Mouse (Mus musculus) forebrain, postnatal 0 days (tissue): ENCODE results near the gene Slc30a3. TPM values are rescaled to one million over a fixed set of nuclear protein-coding genes. Genes with fewer than 3 reads are reported as not detected.

Source experiments
- ATAC-seq: fragments of 200-750 bp; cut with Nextera tagmentation; 2 replicates; pipeline ENCODE4 v1.8.0; 2017; ENCODE audit warnings: mild to moderate bottlenecking, moderate library complexity
- DNase-seq: peaks from one replicate; pipeline ENCODE4 v3.0.0-alpha.2; 2015
- H3K27ac ChIP-seq: fragments of 300-500 bp; sonication (generic); 2 replicates; pipeline ENCODE4 v1.5.1; 2014; ENCODE audit warnings: low read depth, mild to moderate bottlenecking, antibody characterized with exemption, low read length, moderate library complexity, mixed read lengths
- H3K27me3 ChIP-seq: fragments of 300-500 bp; sonication (generic); 2 replicates; pipeline ENCODE4 v1.6.1; 2014; ENCODE audit warnings: mild to moderate bottlenecking, low read length, mixed read lengths; ENCODE audit not compliant: insufficient read depth
- H3K36me3 ChIP-seq: fragments of 300-500 bp; sonication (generic); 2 replicates; pipeline ENCODE4 v1.6.1; 2014; ENCODE audit warnings: mild to moderate bottlenecking, moderate library complexity; ENCODE audit not compliant: insufficient read depth
- H3K4me1 ChIP-seq: fragments of 300-500 bp; sonication (generic); 2 replicates; pipeline ENCODE4 v1.6.1; 2014; ENCODE audit warnings: antibody characterized with exemption; ENCODE audit not compliant: insufficient read depth
- H3K4me2 ChIP-seq: fragments of 300-500 bp; sonication (generic); 2 replicates; pipeline ENCODE4 v1.6.1; 2014; ENCODE audit warnings: low read depth, mild to moderate bottlenecking, moderate library complexity
- H3K4me3 ChIP-seq: fragments of 300-500 bp; sonication (generic); 2 replicates; pipeline ENCODE4 v1.5.1; 2014; ENCODE audit warnings: low read depth, low read length, mixed read lengths
- H3K9ac ChIP-seq: fragments of 300-500 bp; sonication (generic); 2 replicates; pipeline ENCODE4 v1.6.1; 2014; ENCODE audit warnings: mild to moderate bottlenecking
- H3K9me3 ChIP-seq: fragments of 300-500 bp; sonication (generic); 2 replicates; pipeline ENCODE4 v1.6.1; 2016; ENCODE audit warnings: low read length
- CTCF ChIP-seq: sonication (generic); IDR thresholded peaks from 2 replicates; pipeline ENCODE4 v1.5.1; 2016; ENCODE audit warnings: antibody characterized with exemption, control low read depth, low read depth
- WGBS: fragments of 180-500 bp; shearing (Covaris S2); extraction: QIAGEN DNeasy Blood & Tissue Kit; methylation state at CpG from one replicate; pipeline ENCODE4 v1.1.7; 2014; 5-methylcytosine and 5-hydroxymethylcytosine counted together
- polyA plus RNA-seq: library from polyadenylated mRNA; unstranded; fragments of >200 nt; fragmentation: Nextera tagmentation; extraction: Ambion mirVana; gene quantifications from 2 replicates; pipeline ENCODE4 v1.2.1, GENCODE M21; 2015
- total RNA-seq: library from RNA; depleted of rRNA; stranded (reverse); fragments of >200 nt; gene quantifications from 2 replicates; pipeline ENCODE4 v1.2.3, GENCODE M21; 2014

The Slc30a3 gene
- total and polyA plus RNA-seq, 2 experiments from 2014 or later: 2.8 to 4.5 TPM

DNA sequence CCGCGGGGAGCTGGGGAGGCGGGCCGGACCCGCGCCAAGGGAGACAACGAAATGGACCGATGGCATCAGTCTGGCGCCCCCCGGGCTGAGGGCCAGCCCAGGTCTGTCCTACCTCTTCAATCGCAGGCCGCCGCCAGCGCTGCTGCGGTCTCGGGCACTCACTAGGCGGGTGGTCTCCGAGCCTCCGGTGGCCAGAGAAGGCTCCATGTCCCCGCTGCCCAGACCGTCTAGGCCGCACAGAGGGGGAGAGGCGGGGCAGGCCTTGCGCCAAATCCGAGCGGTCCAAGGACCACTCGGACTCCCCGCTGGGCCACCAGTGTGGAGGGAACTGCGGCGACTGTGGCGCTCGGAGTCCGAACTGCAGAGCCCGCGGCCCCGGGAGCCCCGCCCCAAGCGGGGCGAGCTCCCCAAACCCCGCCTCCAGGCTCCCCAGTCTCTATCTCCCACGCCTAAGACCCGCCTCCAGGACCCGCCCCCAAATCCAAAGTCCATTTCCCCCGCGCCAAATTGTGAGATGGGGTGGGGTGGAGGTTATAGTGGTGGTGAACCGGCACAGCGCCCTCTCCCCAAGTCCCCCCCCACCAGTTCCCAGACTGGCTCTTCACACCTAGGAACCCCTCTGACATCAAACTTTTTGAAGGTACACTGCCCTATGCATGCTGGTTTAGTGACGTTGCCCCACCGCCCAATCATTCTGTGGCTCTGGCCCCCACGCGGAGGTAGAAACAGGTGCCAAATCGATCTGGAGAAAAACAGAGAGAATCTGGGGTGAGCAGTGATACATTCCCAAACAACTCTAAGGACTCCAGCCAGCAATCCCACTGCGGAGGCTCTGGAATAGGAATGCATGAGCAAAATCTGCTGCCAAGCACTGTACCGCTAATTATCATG is 14.6 kb downstream of the Slc30a3 start:
- peak overlapping the region; percentile 22; the same call in 1 of the 2 replicates for H3K9ac ChIP-seq

DNA sequence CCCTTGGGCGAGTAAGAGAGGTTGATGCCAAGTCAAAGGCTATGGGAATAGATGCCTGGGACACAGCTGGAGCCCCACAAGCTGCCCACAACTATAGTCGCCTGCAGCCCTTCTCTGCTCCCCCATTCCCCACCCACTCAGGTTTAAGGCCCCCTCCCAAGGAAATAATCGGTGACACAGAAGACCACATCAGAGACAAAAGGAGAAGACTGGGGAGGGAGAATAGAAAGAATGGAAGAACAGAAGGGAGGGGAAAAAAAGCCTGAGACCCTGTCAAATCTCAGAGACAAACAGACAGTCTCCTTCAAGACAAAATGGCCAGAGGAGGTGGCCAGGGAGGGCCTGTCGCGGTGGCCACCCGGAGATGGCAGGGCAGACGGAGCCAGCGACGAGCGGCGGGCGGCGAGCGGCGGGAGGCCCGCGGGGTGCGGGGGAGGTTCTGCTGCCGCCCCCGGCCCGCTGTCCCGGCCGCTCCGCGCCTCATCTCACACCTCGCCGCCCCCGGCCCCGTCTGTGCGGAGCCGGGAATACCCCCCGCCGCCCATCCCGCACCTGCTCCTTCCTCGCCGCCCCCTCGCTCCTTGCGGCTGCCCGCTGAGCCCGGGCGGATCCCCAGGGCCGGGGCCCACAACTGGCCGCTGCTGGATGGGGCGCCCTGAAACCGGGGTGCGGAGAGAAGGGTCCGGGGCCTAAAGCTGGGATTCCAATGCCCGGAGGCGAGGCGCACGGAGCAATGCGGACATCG is 15.6 kb downstream of the Slc30a3 start:
- Histone ChIP-seq H3K27me3 (peaks cover 57% of the 10 kb centered on the region), H3K4me1 (peaks cover 13% of the 10 kb centered on the region; the same call in 1 of the 2 replicates), H3K4me3 (peak overlapping the region; percentile 32), H3K27ac (no peak overlapping the region), H3K36me3 (no peaks in the 10 kb centered on the region), H3K4me2 (peak overlapping the region; percentile 55), H3K9ac (peak overlapping the region; percentile 22; the same call in 1 of the 2 replicates), H3K9me3 (no peaks in the 10 kb centered on the region)
- peak; percentile 29 for DNase-seq
- ATAC-seq: no peak
- TF ChIP-seq CTCF: no peak
- WGBS: 3% methylated on average over 37 of the region's 53 CpGs

More for the DNA sequence above, 14.6 kb downstream of the Slc30a3 start:
- no peaks in the 10 kb centered on the region for H3K36me3 ChIP-seq
- no peak overlapping the region for H3K27ac ChIP-seq
- peak overlapping the region; percentile 32 for H3K4me3 ChIP-seq
- H3K27me3 ChIP-seq: peaks cover 65% of the 10 kb centered on the region
- H3K9me3 ChIP-seq: no peaks in the 10 kb centered on the region
- ATAC-seq: peak; percentile 25; the same call in 1 of the 2 replicates
- peak overlapping the region; percentile 55 for H3K4me2 ChIP-seq
- H3K4me1 ChIP-seq: peaks cover 13% of the 10 kb centered on the region; the same call in 1 of the 2 replicates
- TF ChIP-seq CTCF: no peak
- WGBS: 2% methylated on average over 54 of the region's 54 CpGs
- peak; percentile 67 for DNase-seq

DNA sequence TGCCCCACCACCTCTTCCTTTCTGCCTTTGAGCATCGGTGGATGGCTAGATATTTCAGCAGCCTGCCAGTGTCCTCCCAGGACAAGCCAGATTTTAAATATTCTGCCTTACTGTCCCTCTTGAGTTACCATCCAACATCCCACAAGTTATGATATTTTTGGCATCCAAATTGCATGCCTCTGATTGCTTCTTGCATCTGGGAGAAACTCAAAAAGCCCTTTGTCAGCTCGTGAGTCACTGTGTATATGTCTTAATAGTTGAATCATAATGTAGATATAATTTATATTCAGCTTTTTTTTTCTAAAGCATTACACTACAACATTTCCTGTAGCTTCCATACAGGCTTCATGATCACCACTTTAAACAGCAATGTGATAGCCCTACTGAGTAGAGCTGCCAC is 20.9 kb downstream of the Slc30a3 start:
- no peak overlapping the region for H3K9ac ChIP-seq
- H3K27ac ChIP-seq: no peak overlapping the region
- peaks cover 20% of the 10 kb centered on the region for H3K27me3 ChIP-seq
- no peak for ATAC-seq
- no peaks in the 10 kb centered on the region for H3K9me3 ChIP-seq
- WGBS: 72% methylated on average over 2 of the region's 2 CpGs
- no peaks in the 10 kb centered on the region for H3K36me3 ChIP-seq
- no peak overlapping the region for H3K4me3 ChIP-seq
- no peak for TF ChIP-seq CTCF
- no peak overlapping the region for H3K4me2 ChIP-seq
- DNase-seq: no peak
- H3K4me1 ChIP-seq: no peaks in the 10 kb centered on the region

DNA sequence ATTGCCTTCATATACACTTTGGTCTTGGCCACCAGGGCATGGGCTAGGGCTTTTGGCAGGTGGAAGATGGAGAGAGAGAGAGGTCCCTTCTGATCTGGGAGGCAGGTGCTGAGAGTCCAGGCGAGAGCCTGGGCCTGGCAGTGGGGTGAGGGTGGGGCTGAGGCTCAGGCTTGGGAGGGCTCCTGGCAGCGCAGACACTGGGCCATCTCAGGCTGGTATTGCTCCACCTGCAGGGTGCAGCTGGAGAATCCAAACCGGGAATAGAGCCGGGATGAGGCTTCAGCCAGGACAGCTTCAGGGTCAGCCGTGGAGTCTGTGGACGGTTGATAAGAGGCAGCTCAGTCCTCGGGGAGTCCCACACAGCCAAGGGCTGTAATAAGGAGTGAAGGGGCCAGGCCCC is 21.4 kb downstream of the Slc30a3 start:
- H3K4me1 ChIP-seq: no peaks in the 10 kb centered on the region
- no peaks in the 10 kb centered on the region for H3K9me3 ChIP-seq
- ATAC-seq (no peak), DNase-seq (no peak)
- H3K27me3 ChIP-seq: peaks cover 15% of the 10 kb centered on the region
- H3K4me3 ChIP-seq: no peak overlapping the region
- no peak overlapping the region for H3K27ac ChIP-seq
- no peak for TF ChIP-seq CTCF
- no peaks in the 10 kb centered on the region for H3K36me3 ChIP-seq
- no peak overlapping the region for H3K9ac ChIP-seq
- no peak overlapping the region for H3K4me2 ChIP-seq
- WGBS: 34% methylated on average over 7 of the region's 7 CpGs

DNA sequence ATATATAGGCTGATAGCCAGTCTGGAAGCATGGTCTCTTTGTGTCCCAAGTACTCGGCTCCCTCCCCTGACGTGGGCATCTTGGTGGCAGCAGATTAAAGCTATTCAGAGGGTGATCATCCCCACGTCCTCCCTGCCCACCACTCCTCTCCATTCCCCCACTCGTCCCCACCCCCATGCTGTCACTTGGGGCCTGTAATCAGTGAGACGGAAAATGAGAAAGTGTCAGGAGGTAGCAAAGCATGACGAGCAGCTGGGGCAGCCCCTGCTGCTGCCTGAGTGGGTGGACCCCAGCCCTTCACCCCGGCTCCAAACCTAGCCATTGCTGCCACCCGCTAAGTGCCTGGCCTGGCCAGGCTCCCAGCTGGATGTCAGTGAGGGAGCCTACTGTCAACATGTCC is 24.1 kb downstream of the Slc30a3 start:
- no peak overlapping the region for H3K9ac ChIP-seq
- H3K27me3 ChIP-seq: no peaks in the 10 kb centered on the region
- peaks cover 2% of the 10 kb centered on the region for H3K36me3 ChIP-seq
- H3K4me1 ChIP-seq: no peaks in the 10 kb centered on the region
- H3K27ac ChIP-seq: no peak overlapping the region
- no peak overlapping the region for H3K4me3 ChIP-seq
- WGBS: 8% methylated on average over 8 of the region's 8 CpGs
- no peak for TF ChIP-seq CTCF
- ATAC-seq (peak; percentile 13; the same call in 1 of the 2 replicates), DNase-seq (no peak)
- H3K9me3 ChIP-seq: no peaks in the 10 kb centered on the region
- no peak overlapping the region for H3K4me2 ChIP-seq

DNA sequence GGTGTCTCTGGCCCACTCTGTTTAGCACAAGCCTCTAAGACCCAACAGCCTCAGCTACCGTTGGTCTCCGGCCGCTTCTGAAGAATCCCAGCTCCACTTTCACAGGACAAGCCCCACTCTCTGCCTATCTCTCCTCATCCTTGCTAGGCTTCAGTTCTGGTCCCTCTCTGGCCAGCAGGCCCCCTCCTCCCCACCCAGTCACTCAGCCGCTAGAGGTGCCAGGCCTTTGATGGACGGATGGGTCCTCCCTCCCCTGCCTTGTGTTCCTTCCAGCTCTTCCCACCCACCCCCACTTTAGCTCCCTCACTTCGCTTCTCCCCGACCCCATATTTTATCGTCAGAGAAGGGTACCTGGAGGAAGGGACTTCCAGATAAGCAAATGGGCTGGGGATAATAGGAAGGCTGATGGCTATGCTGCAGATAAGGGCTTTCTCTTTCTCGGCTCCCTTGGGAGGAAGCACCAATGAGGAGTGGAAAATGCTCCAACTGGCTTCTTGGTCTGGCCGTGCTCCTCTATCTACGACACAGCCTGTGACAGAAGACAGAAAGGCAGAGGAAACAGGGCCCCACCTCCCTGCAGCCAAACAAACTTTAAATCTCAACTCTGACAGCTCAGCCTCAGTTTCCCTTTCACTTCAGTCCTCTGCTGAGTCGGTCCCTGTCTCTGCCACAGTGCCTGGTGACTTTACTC is 25.0 kb downstream of the Slc30a3 start:
- ATAC-seq: 0 out of 2 replicates have a peak, but pooled peaks have one; percentile 1
- Histone ChIP-seq H3K4me1 (no peaks in the 10 kb centered on the region), H3K9ac (no peak overlapping the region), H3K4me2 (no peak overlapping the region), H3K27ac (no peak overlapping the region), H3K9me3 (no peaks in the 10 kb centered on the region), H3K27me3 (no peaks in the 10 kb centered on the region), H3K4me3 (no peak overlapping the region), H3K36me3 (peaks cover 10% of the 10 kb centered on the region)
- WGBS: 40% methylated on average over 12 of the region's 12 CpGs
- TF ChIP-seq CTCF: no peak
- DNase-seq: no peak
